Mouse (Mus musculus): ENCODE data around the gene Sox12. TPM values are rescaled to one million over a fixed set of nuclear protein-coding genes. Genes with fewer than 3 reads are reported as not detected.

The Sox12 gene
- polyA plus RNA-seq, 1 experiment: 14.0 TPM

- DNase-seq (ENCODE audit: low read depth): no peak
Measured at GRCm38 (mm10) chr2:152406126-152406525, 8.3 kb upstream of the Sox12 start.

- DNase-seq (ENCODE audit: low read depth): no peak
Measured at GRCm38 (mm10) chr2:152399122-152399542, 1.3 kb upstream of the Sox12 start.

GRCm38 (mm10) chr2:152398691-152399090 is 828 bp upstream of the Sox12 start:
- no peak for DNase-seq (ENCODE audit: low read depth)

GRCm38 (mm10) chr2:152397004-152397589 is 766 bp downstream of the Sox12 start:
- no peak for DNase-seq (ENCODE audit: low read depth)

GRCm38 (mm10) chr2:152396110-152397003 is 1.5 kb downstream of the Sox12 start:
- DNase-seq (ENCODE audit: low read depth): no peak

- DNase-seq (ENCODE audit: low read depth): no peak
Measured at GRCm38 (mm10) chr2:152395271-152395920, 2.5 kb downstream of the Sox12 start.

GRCm38 (mm10) chr2:152393225-152394017 is 4.4 kb downstream of the Sox12 start:
- no peak for DNase-seq (ENCODE audit: low read depth)

- DNase-seq (ENCODE audit: low read depth): no peak
Measured at GRCm38 (mm10) chr2:152392786-152393185, 5.1 kb downstream of the Sox12 start.

- DNase-seq (ENCODE audit: low read depth): no peak
Measured at GRCm38 (mm10) chr2:152384191-152384590, 13.7 kb downstream of the Sox12 start.

GRCm38 (mm10) chr2:152376345-152376741 is 21.5 kb downstream of the Sox12 start, which contains the start of gene Nrsn2:
Nrsn2 (minus strand) TSS chr2:152376638.
- no peak for DNase-seq (ENCODE audit: low read depth)

GRCm38 (mm10) chr2:152375652-152376344 is 22.1 kb downstream of the Sox12 start:
- DNase-seq (ENCODE audit: low read depth): no peak

GRCm38 (mm10) chr2:152373547-152373946 is 24.3 kb downstream of the Sox12 start:
- DNase-seq (ENCODE audit: low read depth): no peak

GRCm38 (mm10) chr2:152372661-152373060 is 25.2 kb downstream of the Sox12 start:
- no peak for DNase-seq (ENCODE audit: low read depth)

GRCm38 (mm10) chr2:152372104-152372503 is 25.8 kb downstream of the Sox12 start:
- no peak for DNase-seq (ENCODE audit: low read depth)

- no peak for DNase-seq (ENCODE audit: low read depth)
Measured at GRCm38 (mm10) chr2:152368532-152369140, 29.2 kb downstream of the Sox12 start.

- DNase-seq (ENCODE audit: low read depth): no peak
Measured at GRCm38 (mm10) chr2:152367917-152368316, 29.9 kb downstream of the Sox12 start.

GRCm38 (mm10) chr2:152363245-152364147 is 34.4 kb downstream of the Sox12 start:
- no peak for DNase-seq (ENCODE audit: low read depth)

- no peak for DNase-seq (ENCODE audit: low read depth)
Measured at GRCm38 (mm10) chr2:152361193-152361592, 36.7 kb downstream of the Sox12 start.

- DNase-seq (ENCODE audit: low read depth): no peak
Measured at GRCm38 (mm10) chr2:152360271-152360775, 37.5 kb downstream of the Sox12 start.

All from gonadal fat pad, adult 2 months (tissue).